Mouse (Mus musculus) lung, adult 10 weeks (tissue): ENCODE data around the gene Tmprss15. TPM values are rescaled to one million over a fixed set of nuclear protein-coding genes. Genes with fewer than 3 reads are reported as not detected.

Experiments
- polyA plus RNA-seq: library from polyadenylated mRNA; stranded (reverse); fragments of 350-450 nt; fragmentation: Illumina TruSeq; extraction: RNeasy Lipid Tissue Mini Kit (QIAGEN cat#74804); gene quantifications from one replicate; pipeline ENCODE4 v1.2.3, GENCODE M21; 2014; ENCODE audit warnings: low read depth, low replicate concordance; ENCODE audit not compliant: insufficient read depth

The Tmprss15 gene
- polyA plus RNA-seq, result not detected

GRCm38 (mm10) chr16:79090997-79091396 lies at the start of gene Tmprss15:
Tmprss15 (minus strand) TSS chr16:79091097.

GRCm38 (mm10) chr16:78930382-78931286 lies 160.3 kb downstream of the Tmprss15 start, which contains the start of gene Chodl:
Chodl (plus strand) TSS chr16:78930948.

Other genes starting within 250 kb of the Tmprss15 start
- 0.14 TPM for gene Chodl, start 160.1 kb downstream of the Tmprss15 start, polyA plus RNA-seq